Mouse (Mus musculus): ENCODE measurements at regions not wholly inside any gene's neighbourhood (a gene's known extent, or its start where the extent isn't known, plus 50 kb on each side); places are given as distances from the start of the nearest gene placed in this dataset.

- no peak for DNase-seq (ENCODE audit: low read depth)
Measured at GRCm38 (mm10) chrX:13014051-13014450, 57.2 kb upstream of the Usp9x start.

- DNase-seq (ENCODE audit: low read depth): no peak
Measured at GRCm38 (mm10) chrX:13013086-13013485, 58.2 kb upstream of the Usp9x start.

- DNase-seq (ENCODE audit: low read depth): no peak
Measured at GRCm38 (mm10) chrX:12990777-12991176, 80.5 kb upstream of the Usp9x start.

- peak; percentile 56 for DNase-seq (ENCODE audit: low read depth)
Measured at GRCm38 (mm10) chrX:12977676-12978075, 93.6 kb upstream of the Usp9x start.

- peak; percentile 14 for DNase-seq (ENCODE audit: low read depth)
Measured at GRCm38 (mm10) chrX:12968979-12969746, 102.1 kb upstream of the Usp9x start.

- DNase-seq (ENCODE audit: low read depth): no peak
Measured at GRCm38 (mm10) chrX:12959467-12960314, 111.6 kb upstream of the Usp9x start.

GRCm38 (mm10) chrX:12958873-12959272 lies 112.4 kb upstream of the Usp9x start:
- no peak for DNase-seq (ENCODE audit: low read depth)

- no peak for DNase-seq (ENCODE audit: low read depth)
Measured at GRCm38 (mm10) chrX:12950928-12951660, 120.2 kb upstream of the Usp9x start.

GRCm38 (mm10) chrX:12942451-12942850 lies 128.8 kb upstream of the Usp9x start:
- no peak for DNase-seq (ENCODE audit: low read depth)

GRCm38 (mm10) chrX:12936406-12937172 lies 134.7 kb upstream of the Usp9x start:
- DNase-seq (ENCODE audit: low read depth): peak; percentile 60

GRCm38 (mm10) chrX:12933294-12933807 lies 137.9 kb upstream of the Usp9x start:
- no peak for DNase-seq (ENCODE audit: low read depth)

- no peak for DNase-seq (ENCODE audit: low read depth)
Measured at GRCm38 (mm10) chrX:12930242-12930641, 141.1 kb upstream of the Usp9x start.

GRCm38 (mm10) chrX:12927797-12928589 lies 143.3 kb upstream of the Usp9x start:
- no peak for DNase-seq (ENCODE audit: low read depth)

- DNase-seq (ENCODE audit: low read depth): peak; percentile 7
Measured at GRCm38 (mm10) chrX:12924705-12925644, 146.3 kb upstream of the Usp9x start.

GRCm38 (mm10) chrX:12919576-12919975 lies 151.7 kb upstream of the Usp9x start:
- DNase-seq (ENCODE audit: low read depth): peak; percentile 54

- DNase-seq (ENCODE audit: low read depth): no peak
Measured at GRCm38 (mm10) chrX:12917105-12917504, 154.2 kb upstream of the Usp9x start.

- no peak for DNase-seq (ENCODE audit: low read depth)
Measured at GRCm38 (mm10) chrX:12916684-12917083, 154.6 kb upstream of the Usp9x start.

- DNase-seq (ENCODE audit: low read depth): no peak
Measured at GRCm38 (mm10) chrX:12900256-12900655, 138.4 kb upstream of the Med14 start.

- no peak for DNase-seq (ENCODE audit: low read depth)
Measured at GRCm38 (mm10) chrX:12891468-12891867, 129.6 kb upstream of the Med14 start.

- no peak for DNase-seq (ENCODE audit: low read depth)
Measured at GRCm38 (mm10) chrX:12889482-12889808, 127.6 kb upstream of the Med14 start.

Measured in induced T-regulatory cell, adult 2 months (primary cell).